Mouse (Mus musculus): ENCODE measurements around the gene Vnn3.
A peak's percentile ranks its signal among the peaks of the same experiment; 100 is the strongest.

The Vnn3 gene

DNA sequence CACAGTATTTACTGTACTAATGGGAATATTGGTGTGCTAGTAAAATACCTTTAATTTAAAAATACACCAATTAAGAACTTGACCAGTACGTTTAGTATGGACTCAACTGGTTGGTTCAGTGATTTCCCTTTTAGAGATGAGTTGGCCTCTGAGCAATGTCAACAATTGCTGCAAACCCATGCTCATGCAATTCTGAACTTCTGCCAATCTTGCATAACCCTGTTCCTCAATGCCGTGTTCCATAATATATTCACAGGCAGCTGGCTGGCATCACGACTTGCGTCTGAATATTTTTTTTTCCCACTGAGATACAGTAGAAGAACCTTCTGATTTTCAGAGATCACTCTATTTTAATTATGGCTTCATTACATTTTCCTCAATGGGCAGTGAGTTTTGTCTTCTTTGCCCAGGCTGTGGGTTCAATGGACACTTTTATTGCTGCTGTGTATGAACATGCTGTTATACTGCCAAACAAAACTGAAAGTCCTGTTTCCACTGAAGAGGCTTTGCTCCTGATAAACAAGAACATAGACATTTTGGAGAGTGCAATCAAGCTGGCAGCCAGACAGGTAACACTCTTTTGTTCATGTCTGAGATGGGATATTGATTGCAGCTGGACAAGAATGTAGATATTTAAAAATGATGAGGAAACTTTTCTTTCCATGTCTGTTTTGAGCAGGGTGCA, at the start of gene Vnn3:
Gene Vnn3, plus strand, starts transcription at position 235 of the 685 bp plus-strand sequence.
- DNase-seq (ENCODE audit: low read depth, low spot score), result no peak

DNA sequence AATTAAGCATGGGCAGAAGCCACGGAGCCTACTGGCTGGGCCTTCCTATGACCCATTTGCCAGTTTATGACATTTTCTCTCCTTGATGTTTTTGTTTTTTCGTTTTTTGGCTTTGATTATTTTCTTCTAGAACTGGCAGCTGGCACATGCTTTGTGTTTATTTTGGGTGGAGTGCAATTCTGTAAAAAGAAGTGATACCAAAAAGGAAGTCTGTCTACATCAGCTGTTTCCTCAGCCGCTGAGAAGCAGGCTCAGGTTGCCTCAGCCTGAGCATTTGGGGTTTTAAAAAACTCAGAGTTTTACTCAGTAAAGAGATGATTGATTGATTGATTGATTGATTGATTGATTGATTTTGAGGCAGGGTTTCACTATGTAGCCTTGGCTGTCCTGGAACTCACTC, 48.4 kb upstream of the Vnn3 start:
- no peak for DNase-seq (ENCODE audit: low read depth, low spot score)

DNA sequence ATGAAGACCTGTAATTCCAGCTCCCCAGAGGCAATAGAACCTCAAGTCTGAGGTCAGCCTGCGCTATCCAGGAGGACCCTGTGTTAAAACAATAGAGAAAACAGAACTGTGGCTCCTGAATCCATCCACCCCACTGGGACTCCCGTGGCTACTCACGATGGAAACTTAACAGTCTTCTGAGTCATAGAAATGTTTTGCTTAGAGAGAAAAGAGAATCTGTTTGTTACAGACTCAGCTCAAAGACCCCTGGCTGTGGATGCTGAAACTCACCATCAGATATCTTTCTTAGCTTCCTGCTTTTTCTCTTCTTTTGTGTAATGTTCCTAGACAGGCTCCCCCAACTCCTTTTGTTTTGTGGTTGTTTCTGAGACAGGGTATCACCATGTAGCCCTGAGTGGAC, 46.6 kb upstream of the Vnn3 start:
- DNase-seq (ENCODE audit: low read depth, low spot score), result no peak

DNA sequence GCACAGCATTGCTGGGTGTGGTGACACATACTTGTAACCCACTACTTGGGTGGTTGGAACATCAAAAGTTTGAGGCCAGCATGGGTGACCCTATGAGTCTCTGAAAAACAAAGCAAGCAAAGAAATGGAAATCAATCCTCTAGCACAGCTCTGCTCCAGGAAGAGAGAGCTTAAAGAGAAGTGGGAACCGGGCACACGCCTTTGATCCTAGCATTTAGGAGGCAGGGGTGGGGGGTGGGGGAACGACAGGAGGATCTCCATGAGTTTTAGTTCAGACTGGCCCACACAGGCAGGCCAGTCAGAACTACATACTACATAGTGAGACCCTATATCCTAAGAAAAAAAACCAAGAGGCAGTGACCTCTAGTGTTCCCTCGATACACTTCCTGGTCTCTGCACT, 45.1 kb upstream of the Vnn3 start:
- DNase-seq (ENCODE audit: low read depth, low spot score), result no peak

DNA sequence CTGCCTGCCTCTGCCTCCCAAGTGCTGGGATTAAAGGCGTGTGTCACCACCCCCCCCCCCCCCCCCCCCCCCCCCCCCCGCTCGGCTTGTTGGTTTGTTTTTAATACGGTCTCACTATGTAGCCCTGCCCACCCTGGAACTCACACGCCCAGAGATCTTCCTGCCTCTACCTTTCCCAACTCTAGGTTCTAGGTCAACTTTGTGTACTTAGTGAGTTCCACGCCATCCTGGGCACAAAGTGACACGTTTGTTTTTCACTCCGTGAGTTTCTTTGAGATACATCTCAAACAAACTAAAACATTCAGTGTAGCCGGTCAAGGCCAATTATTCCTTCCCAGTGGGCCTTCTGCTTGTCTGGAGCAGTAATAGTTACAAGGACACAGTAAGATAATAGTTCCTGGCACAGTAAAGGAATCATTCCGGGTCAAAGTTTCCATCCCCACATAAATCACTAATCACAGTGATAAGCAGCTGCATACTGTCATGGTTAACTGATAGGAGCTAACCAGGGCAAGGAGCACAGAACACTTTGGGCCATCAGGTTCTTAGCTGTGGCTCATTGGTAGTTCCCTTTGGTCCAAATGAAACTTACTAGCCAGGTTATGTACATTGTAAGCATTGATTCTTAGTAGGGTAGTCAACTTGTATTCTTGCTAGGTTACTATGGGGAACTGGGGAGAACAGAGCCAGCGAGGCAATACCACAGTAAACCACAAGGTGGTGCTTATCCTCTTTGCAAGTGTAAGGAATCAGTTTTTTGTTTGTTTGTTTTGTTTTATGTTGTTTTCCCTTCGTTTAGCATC, 39.4 kb upstream of the Vnn3 start:
- DNase-seq (ENCODE audit: low read depth, low spot score), result peak; percentile 55

- no peak for DNase-seq (ENCODE audit: low read depth, low spot score)
Measured at GRCm38 (mm10) chr10:23812438-23812759, 38.9 kb upstream of the Vnn3 start.

- DNase-seq (ENCODE audit: low read depth, low spot score), result no peak
Measured at GRCm38 (mm10) chr10:23812852-23813766, 38.2 kb upstream of the Vnn3 start.

GRCm38 (mm10) chr10:23815168-23815567, 36.1 kb upstream of the Vnn3 start:
- DNase-seq (ENCODE audit: low read depth, low spot score), result peak; percentile 50

- no peak for DNase-seq (ENCODE audit: low read depth, low spot score)
Measured at GRCm38 (mm10) chr10:23816241-23816640, 35.0 kb upstream of the Vnn3 start.

- no peak for DNase-seq (ENCODE audit: low read depth, low spot score)
Measured at GRCm38 (mm10) chr10:23826516-23826915, 24.7 kb upstream of the Vnn3 start.

DNA sequence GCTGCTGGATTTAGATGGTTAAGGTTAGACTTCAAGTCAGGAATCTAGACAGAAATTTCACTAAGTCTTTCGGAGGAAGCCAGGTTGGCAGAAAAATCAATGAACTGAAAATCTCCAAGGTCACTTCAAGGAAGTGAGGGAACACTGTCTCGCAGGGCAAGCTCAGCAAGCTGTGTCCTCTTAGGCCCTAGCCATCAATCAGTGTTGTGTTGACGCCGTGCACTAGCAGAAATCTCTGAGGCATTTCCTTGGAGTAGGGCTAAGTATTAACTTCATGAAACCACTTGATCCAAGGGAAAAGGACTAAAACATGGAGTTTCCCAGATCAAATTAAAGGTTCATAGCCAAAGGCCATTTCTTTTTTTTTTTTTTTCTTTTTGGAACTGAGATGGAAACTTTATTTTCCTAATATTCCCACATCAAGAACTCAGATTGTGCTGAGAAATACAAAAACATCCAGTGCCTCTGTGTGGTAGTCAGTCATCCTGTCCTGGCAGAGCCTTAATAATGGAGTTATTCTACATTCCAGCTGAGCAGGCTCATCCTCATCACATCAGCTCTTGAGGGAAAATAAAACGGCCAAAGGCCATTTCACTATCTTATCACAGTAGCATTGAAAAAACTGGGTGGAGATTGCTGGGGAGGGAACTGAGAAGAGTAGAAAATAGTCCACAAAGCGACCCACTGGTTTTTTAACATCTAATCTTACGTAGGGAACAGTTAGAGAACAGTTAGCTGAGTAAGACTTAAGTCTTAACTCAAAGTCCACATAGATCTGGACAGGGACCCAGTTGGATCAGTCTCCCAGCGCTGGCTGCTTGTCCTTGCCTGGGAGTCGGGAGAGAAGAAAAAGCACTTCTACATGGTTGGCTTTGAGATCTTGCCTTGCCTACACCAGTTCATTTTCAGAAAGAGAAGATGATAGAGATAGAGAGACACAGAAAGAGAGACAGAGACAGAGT, 15.0 kb upstream of the Vnn3 start:
- no peak for DNase-seq (ENCODE audit: low read depth, low spot score)

- DNase-seq (ENCODE audit: low read depth, low spot score), result no peak
Measured at GRCm38 (mm10) chr10:23837115-23837514, 14.1 kb upstream of the Vnn3 start.

- no peak for DNase-seq (ENCODE audit: low read depth, low spot score)
Measured at GRCm38 (mm10) chr10:23838910-23839309, 12.4 kb upstream of the Vnn3 start.

GRCm38 (mm10) chr10:23839368-23839767, 11.9 kb upstream of the Vnn3 start:
- no peak for DNase-seq (ENCODE audit: low read depth, low spot score)

DNA sequence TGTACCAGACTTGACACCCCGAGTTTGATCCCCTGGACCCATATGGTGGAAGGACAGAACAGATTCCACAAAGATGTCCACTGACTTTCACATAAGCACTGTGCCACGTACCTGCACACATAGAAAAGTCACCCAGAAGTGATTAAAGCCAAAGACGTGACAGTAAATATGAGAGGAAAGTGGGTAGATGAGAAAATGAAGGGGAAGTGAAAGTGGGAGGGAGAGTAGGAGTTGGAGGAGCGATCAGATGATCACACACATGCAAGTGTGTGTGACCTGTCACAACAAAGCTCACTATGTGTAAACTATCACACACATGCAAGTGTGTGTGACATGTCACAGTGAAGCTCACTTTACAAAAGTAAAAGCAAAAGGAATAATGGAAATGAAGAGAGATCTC, 10.8 kb upstream of the Vnn3 start:
- no peak for DNase-seq (ENCODE audit: low read depth, low spot score)

- DNase-seq (ENCODE audit: low read depth, low spot score), result no peak
Measured at GRCm38 (mm10) chr10:23852096-23852495, 834 bp downstream of the Vnn3 start.

DNA sequence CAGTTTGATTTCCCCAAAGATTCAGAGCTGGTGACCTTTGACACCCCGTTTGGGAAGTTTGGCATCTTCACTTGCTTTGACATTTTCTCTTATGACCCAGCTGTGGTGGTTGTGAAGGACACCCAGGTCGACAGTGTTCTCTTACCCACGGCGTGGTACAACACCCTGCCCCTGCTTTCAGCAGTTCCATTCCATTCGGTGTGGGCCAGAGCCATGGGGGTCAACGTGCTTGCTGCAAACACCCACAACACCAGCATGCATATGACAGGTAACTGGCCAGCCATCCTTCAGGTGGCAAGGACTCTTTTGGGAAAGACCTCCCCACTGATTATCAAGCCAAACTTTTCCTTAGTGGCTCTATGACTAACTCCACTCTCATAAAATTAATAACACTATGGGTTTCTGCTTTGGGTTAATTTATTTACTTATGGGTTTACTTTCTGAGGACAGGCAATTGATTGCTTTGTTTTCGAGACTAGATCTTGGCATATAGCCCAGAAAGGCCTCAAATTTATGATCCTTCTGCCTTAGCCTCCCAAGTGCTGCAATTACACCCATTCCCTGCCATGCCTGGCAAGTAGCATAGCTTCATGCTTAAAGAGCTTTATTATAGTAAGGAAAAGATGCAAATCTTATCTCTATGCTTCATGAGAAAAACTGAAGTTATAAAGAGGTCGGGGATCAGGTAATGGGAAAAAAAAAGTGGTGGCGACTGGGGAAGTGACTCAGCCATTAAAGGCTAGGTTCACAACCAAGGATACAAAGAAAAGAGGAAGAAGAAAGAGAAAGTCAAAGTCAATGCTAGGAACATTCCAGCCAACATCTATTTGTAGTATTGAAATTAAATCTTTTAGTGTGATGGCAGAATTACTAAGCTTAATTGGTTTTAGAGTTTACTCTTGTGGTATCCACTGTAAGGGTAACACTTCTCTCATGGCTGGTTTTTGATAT, 13.4 kb downstream of the Vnn3 start:
- no peak for DNase-seq (ENCODE audit: low read depth, low spot score)

- no peak for DNase-seq (ENCODE audit: low read depth, low spot score)
Measured at GRCm38 (mm10) chr10:23880695-23881094, 29.4 kb downstream of the Vnn3 start.

- DNase-seq (ENCODE audit: low read depth, low spot score), result no peak
Measured at GRCm38 (mm10) chr10:23884910-23885309, 33.6 kb downstream of the Vnn3 start.

- no peak for DNase-seq (ENCODE audit: low read depth, low spot score)
Measured at GRCm38 (mm10) chr10:23886060-23886459, 34.8 kb downstream of the Vnn3 start.
